Mouse (Mus musculus) neural tube, embryonic 10.5 days (tissue): ENCODE measurements at regions not wholly inside any gene's neighbourhood (a gene's known extent, or its start where the extent isn't known, plus 50 kb on each side); places are given as distances from the start of the nearest gene placed in this dataset.
A peak's percentile ranks its signal among the peaks of the same experiment; 100 is the strongest.
"Not testable (repeated sequence)": the region's sequence is repeated elsewhere in the genome, so short reads cannot be mapped to it uniquely, and the experiment has no call there.

ENCODE experiments used
- DNase-seq: peaks from one replicate; pipeline ENCODE4 v3.0.0-alpha.2; 2017; ENCODE audit warnings: low spot score; ENCODE audit errors: extremely low spot score

GRCm38 (mm10) chr9:86081873-86082272 lies 239.7 kb downstream of the Tpbg start:
- DNase-seq, result no peak

- no peak for DNase-seq
These were observed 250.8 kb downstream of the Tpbg start for GRCm38 (mm10) chr9:86092998-86093397.

GRCm38 (mm10) chr9:86095460-86095859 lies 253.3 kb downstream of the Tpbg start:
- DNase-seq, result no peak

GRCm38 (mm10) chr9:86096246-86096645 lies 254.1 kb downstream of the Tpbg start:
- no peak for DNase-seq

- no peak for DNase-seq
These were observed 257.1 kb downstream of the Tpbg start for GRCm38 (mm10) chr9:86099325-86099724.

- DNase-seq, result no peak
These were observed 259.3 kb downstream of the Tpbg start for GRCm38 (mm10) chr9:86101360-86102086.

- no peak for DNase-seq
These were observed 261.4 kb downstream of the Tpbg start for GRCm38 (mm10) chr9:86103607-86104006.

GRCm38 (mm10) chr9:86104664-86105063 lies 262.5 kb downstream of the Tpbg start:
- no peak for DNase-seq

- DNase-seq, result no peak
These were observed 263.7 kb downstream of the Tpbg start for GRCm38 (mm10) chr9:86105851-86106250.

- DNase-seq, result no peak
These were observed 267.7 kb downstream of the Tpbg start for GRCm38 (mm10) chr9:86109906-86110305.

- DNase-seq, result no peak
These were observed 277.2 kb downstream of the Tpbg start for GRCm38 (mm10) chr9:86119370-86119769.

- not testable (repeated sequence) for DNase-seq
These were observed 293.4 kb downstream of the Tpbg start for GRCm38 (mm10) chr9:86135617-86136016.

- DNase-seq, result no peak
These were observed 303.7 kb downstream of the Tpbg start for GRCm38 (mm10) chr9:86145903-86146302.

- no peak for DNase-seq
These were observed 304.4 kb downstream of the Ube2cbp start for GRCm38 (mm10) chr9:86160316-86160715.

GRCm38 (mm10) chr9:86166362-86167067 lies 298.2 kb downstream of the Ube2cbp start:
- DNase-seq, result no peak

- no peak for DNase-seq
These were observed 294.0 kb downstream of the Ube2cbp start for GRCm38 (mm10) chr9:86170756-86171155.

GRCm38 (mm10) chr9:86186751-86187747 lies 277.7 kb downstream of the Ube2cbp start:
- peak; percentile 18 for DNase-seq

- no peak for DNase-seq
These were observed 275.9 kb downstream of the Ube2cbp start for GRCm38 (mm10) chr9:86188873-86189272.

GRCm38 (mm10) chr9:86205041-86205440 lies 259.7 kb downstream of the Ube2cbp start:
- no peak for DNase-seq

- no peak for DNase-seq
These were observed 256.3 kb downstream of the Ube2cbp start for GRCm38 (mm10) chr9:86208334-86208925.

GRCm38 (mm10) chr9:86211267-86211666 lies 253.5 kb downstream of the Ube2cbp start:
- no peak for DNase-seq
